Mouse (Mus musculus) CD4-positive, CD25-positive, alpha-beta regulatory T cell, adult 2 months (primary cell): ENCODE measurements at regions not wholly inside any gene's neighbourhood (a gene's known extent, or its start where the extent isn't known, plus 50 kb on each side); places are given as distances from the start of the nearest gene placed in this dataset.

Experiments used
- DNase-seq: peaks from one replicate; pipeline ENCODE4 v3.0.0-alpha.2; 2012; ENCODE audit warnings: low read depth, low spot score

- no peak for DNase-seq
These were observed 77.1 kb downstream of the Utp18 start for GRCm38 (mm10) chr11:93808431-93808830.

- no peak for DNase-seq
These were observed 78.4 kb downstream of the Utp18 start for GRCm38 (mm10) chr11:93807205-93807604.

- DNase-seq: no peak
These were observed 114.2 kb downstream of the Utp18 start for GRCm38 (mm10) chr11:93771143-93771940.

- DNase-seq: no peak
These were observed 119.6 kb downstream of the Utp18 start for GRCm38 (mm10) chr11:93765961-93766360.

GRCm38 (mm10) chr11:93762832-93763530 is 122.6 kb downstream of the Utp18 start:
- DNase-seq: peak; percentile 1

GRCm38 (mm10) chr11:93757825-93758224 is 127.7 kb downstream of the Utp18 start:
- DNase-seq: no peak

GRCm38 (mm10) chr11:93736618-93737017 is 148.9 kb downstream of the Utp18 start:
- no peak for DNase-seq

- DNase-seq: no peak
These were observed 151.9 kb downstream of the Utp18 start for GRCm38 (mm10) chr11:93733568-93734185.

GRCm38 (mm10) chr11:93729119-93729518 is 156.4 kb downstream of the Utp18 start:
- no peak for DNase-seq

- DNase-seq: no peak
These were observed 160.3 kb downstream of the Utp18 start for GRCm38 (mm10) chr11:93725242-93725641.

GRCm38 (mm10) chr11:93719141-93719540 is 166.4 kb downstream of the Utp18 start:
- no peak for DNase-seq

- no peak for DNase-seq
These were observed 175.9 kb downstream of the Utp18 start for GRCm38 (mm10) chr11:93709686-93710085.

GRCm38 (mm10) chr11:93696982-93697541 is 188.5 kb downstream of the Utp18 start:
- no peak for DNase-seq

GRCm38 (mm10) chr11:93696096-93696890 is 189.3 kb downstream of the Utp18 start:
- no peak for DNase-seq

GRCm38 (mm10) chr11:93683691-93684090 is 201.9 kb downstream of the Utp18 start:
- no peak for DNase-seq

GRCm38 (mm10) chr11:93676299-93676698 is 209.3 kb downstream of the Utp18 start:
- DNase-seq: no peak

- DNase-seq: no peak
These were observed 213.5 kb downstream of the Utp18 start for GRCm38 (mm10) chr11:93672025-93672424.

GRCm38 (mm10) chr11:93661657-93662056 is 223.9 kb downstream of the Utp18 start:
- no peak for DNase-seq

GRCm38 (mm10) chr11:93660379-93660778 is 225.2 kb downstream of the Utp18 start:
- no peak for DNase-seq

GRCm38 (mm10) chr11:93658719-93659118 is 226.8 kb downstream of the Utp18 start:
- no peak for DNase-seq

- no peak for DNase-seq
These were observed 229.8 kb downstream of the Utp18 start for GRCm38 (mm10) chr11:93655602-93656239.
